Mouse (Mus musculus) heart, postnatal 4 days (tissue): ENCODE data around the gene Rab32. TPM values are rescaled to one million over a fixed set of nuclear protein-coding genes. Genes with fewer than 3 reads are reported as not detected.
"Not testable (repeated sequence)": the region's sequence is repeated elsewhere in the genome, so short reads cannot be mapped to it uniquely, and the experiment has no call there.

Experiments
- DNase-seq: peaks from one replicate; pipeline ENCODE4 v3.0.0; 2021
- total RNA-seq, 2 experiments: library from RNA; stranded (reverse); gene quantifications; 2 replicates each; pipeline ENCODE4 v1.2.3; 2021

Gene Rab32
- 1 to 10 TPM; 2.5 to 2.8 TPM for total RNA-seq

GRCm38 (mm10) chr10:10557570-10558336, at the start of gene Rab32:
Gene Rab32 (minus strand): TSS chr10:10558265.
- DNase-seq = peak; percentile 96

GRCm38 (mm10) chr10:10600771-10601170, 42.7 kb upstream of the Rab32 start:
- no peak for DNase-seq

GRCm38 (mm10) chr10:10597495-10597894, 39.4 kb upstream of the Rab32 start:
- DNase-seq = not testable (repeated sequence)

GRCm38 (mm10) chr10:10580811-10581210, 22.7 kb upstream of the Rab32 start:
- no peak for DNase-seq

- DNase-seq = no peak
Observed at GRCm38 (mm10) chr10:10579821-10580220, 21.8 kb upstream of the Rab32 start.

- no peak for DNase-seq
Observed at GRCm38 (mm10) chr10:10558337-10558711, 259 bp upstream of the Rab32 start.

- DNase-seq = peak; percentile 33
Observed at GRCm38 (mm10) chr10:10557085-10557484, 980 bp downstream of the Rab32 start.

- DNase-seq = no peak
Observed at GRCm38 (mm10) chr10:10555676-10556075, 2.4 kb downstream of the Rab32 start.

GRCm38 (mm10) chr10:10555221-10555620, 2.8 kb downstream of the Rab32 start:
- no peak for DNase-seq

GRCm38 (mm10) chr10:10550134-10550533, 7.9 kb downstream of the Rab32 start:
- no peak for DNase-seq

- DNase-seq = no peak
Observed at GRCm38 (mm10) chr10:10546623-10547022, 11.4 kb downstream of the Rab32 start.

GRCm38 (mm10) chr10:10544955-10545354, 13.1 kb downstream of the Rab32 start:
- DNase-seq = no peak

Other genes starting within 250 kb of the Rab32 start
- gene Adgb, start 85.9 kb downstream of the Rab32 start, total RNA-seq = under 1 TPM in 1 of 2 experiments, not detected in 1; 0.16 TPM
- not detected for gene Gm10944, start 123.1 kb upstream of the Rab32 start, total RNA-seq